Mouse (Mus musculus) hindlimb bud, embryonic 11.5 days (tissue): ENCODE results near the gene Haus4.

Experiments
- DNase-seq: peaks from one replicate; pipeline ENCODE4 v3.0.0-alpha.2; 2012; ENCODE audit warnings: low read depth, low spot score; ENCODE audit errors: extremely low spot score

The Haus4 gene

GRCm38 (mm10) chr14:54496706-54497105, 57.7 kb downstream of the Haus4 start:
- no peak for DNase-seq

- DNase-seq, result no peak
Measured at GRCm38 (mm10) chr14:54494234-54494633, 60.2 kb downstream of the Haus4 start.

- no peak for DNase-seq
Measured at GRCm38 (mm10) chr14:54493236-54493635, 61.2 kb downstream of the Haus4 start.

- no peak for DNase-seq
Measured at GRCm38 (mm10) chr14:54492345-54493131, 61.9 kb downstream of the Haus4 start.
